In the genomic region with DNA sequence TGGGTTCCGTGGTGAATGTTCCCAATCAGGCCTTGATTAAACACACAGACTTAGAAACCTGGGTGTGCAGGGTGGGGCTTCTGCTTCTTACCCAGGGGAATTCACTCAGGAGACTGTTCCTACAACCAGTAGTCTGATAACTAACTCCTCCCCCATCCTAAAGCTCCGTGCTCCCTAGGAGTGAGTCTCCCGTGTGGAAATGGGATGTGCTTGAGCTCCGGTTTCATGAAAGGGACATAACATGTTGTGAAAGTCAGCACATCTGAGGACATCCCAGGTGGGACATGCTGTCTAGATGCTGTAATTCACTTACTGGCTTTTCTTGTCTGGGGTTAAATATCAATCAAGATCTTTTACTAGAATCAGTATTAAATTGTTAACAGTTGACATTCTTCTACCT, we compare ENCODE assay signal across 15 mouse cellular contexts.
"Had no signal": no experiment of that assay in that cellular context is flagged by ENCODE, and none has a peak within 500 bp of the region (broad histone marks: within the 10 kb centered on the region; RNA-seq: fewer than 3 reads in every experiment).

No protein-coding gene starts in this region.

- H3K27ac ChIP-seq: neural tube, embryonic 13.5 days; neural tube, embryonic 15.5 days; stomach, embryonic 15.5 days had no signal

- DNase-seq: retina, postnatal 1 day; right cerebral cortex, adult 18-20 months; right cerebral cortex, postnatal 14 days; right cerebral cortex, postnatal 25 days; right cerebral cortex, postnatal 4 days; spleen, adult 18-20 months; thymus, adult 18-20 months; thymus, adult 2 months; thymus, postnatal 14 days; thymus, postnatal 25 days; thymus, postnatal 36 days; thymus, postnatal 4 days had no signal

- H3K36me3 ChIP-seq: neural tube, embryonic 13.5 days; neural tube, embryonic 15.5 days; stomach, embryonic 15.5 days had no signal

- H3K4me2 ChIP-seq: neural tube, embryonic 13.5 days; neural tube, embryonic 15.5 days; stomach, embryonic 15.5 days had no signal

- H3K9ac ChIP-seq: neural tube, embryonic 13.5 days; neural tube, embryonic 15.5 days; stomach, embryonic 15.5 days had no signal

- H3K4me3 ChIP-seq: neural tube, embryonic 13.5 days; neural tube, embryonic 15.5 days; stomach, embryonic 15.5 days had no signal

- H3K9me3 ChIP-seq: neural tube, embryonic 13.5 days; neural tube, embryonic 15.5 days; stomach, embryonic 15.5 days had no signal

- H3K27me3 ChIP-seq: neural tube, embryonic 13.5 days; neural tube, embryonic 15.5 days; stomach, embryonic 15.5 days had no signal

- H3K4me1 ChIP-seq: neural tube, embryonic 13.5 days; neural tube, embryonic 15.5 days had no signal
